Comparison of ENCODE assay signal across 8 mouse cellular contexts in the genomic region with DNA sequence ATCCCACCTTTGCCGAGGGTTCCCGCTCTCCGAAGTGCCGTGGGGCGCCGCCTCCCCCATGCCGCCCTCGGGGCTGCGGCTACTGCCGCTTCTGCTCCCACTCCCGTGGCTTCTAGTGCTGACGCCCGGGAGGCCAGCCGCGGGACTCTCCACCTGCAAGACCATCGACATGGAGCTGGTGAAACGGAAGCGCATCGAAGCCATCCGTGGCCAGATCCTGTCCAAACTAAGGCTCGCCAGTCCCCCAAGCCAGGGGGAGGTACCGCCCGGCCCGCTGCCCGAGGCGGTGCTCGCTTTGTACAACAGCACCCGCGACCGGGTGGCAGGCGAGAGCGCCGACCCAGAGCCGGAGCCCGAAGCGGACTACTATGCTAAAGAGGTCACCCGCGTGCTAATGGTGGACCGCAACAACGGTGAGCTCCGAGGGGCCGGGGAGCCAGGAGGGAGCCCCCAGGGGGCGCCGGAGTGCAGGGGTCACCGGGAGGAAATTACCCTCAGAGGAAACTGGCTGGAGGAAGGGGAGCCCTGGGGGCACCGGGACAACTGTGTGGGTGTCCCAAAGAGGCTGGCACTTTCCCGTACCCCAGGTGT. TPM values are rescaled to one million over a fixed set of nuclear protein-coding genes. Genes with fewer than 3 reads are reported as not detected.
A peak's percentile ranks its signal among the peaks of the same experiment; 100 is the strongest.
DNase-seq lines count a peak whose midpoint lies in the region; ATAC-seq and TF ChIP-seq lines count a peak whose summit lies in the region.
"Had no signal": no experiment of that assay in that cellular context is flagged by ENCODE, and none has a peak within 500 bp of the region (broad histone marks: within the 10 kb centered on the region; RNA-seq: fewer than 3 reads in every experiment).

No protein-coding gene starts in this region.

- under 1% methylated on average over 47 of the region's 47 CpGs for WGBS in heart, adult 2 months
- under 1% methylated on average over 47 of the region's 47 CpGs for WGBS in kidney, embryonic 15.5 days

- TF ChIP-seq RAD21 in MEL (IDR thresholded peaks at IDR 0.05; ENCODE audit: low read depth, low read length): no peak

- H3K27me3 ChIP-seq in MEL (ENCODE audit: control insufficient read depth in 1 of 2, insufficient read depth in 2 of 2, low read length in 2 of 2): no peaks in the 10 kb centered on the region
- no peaks in the 10 kb centered on the region for H3K27me3 ChIP-seq in heart, adult 2 months (ENCODE audit: control insufficient read depth, insufficient read depth, low read length)
- peaks cover 32% of the 10 kb centered on the region for H3K27me3 ChIP-seq in kidney, embryonic 15.5 days

- TF ChIP-seq CTCF in MEL (IDR thresholded peaks at IDR 0.05 in 2 of 3, conservative IDR thresholded peaks at IDR 0.05 in 1 of 3; ENCODE audit: control insufficient read depth in 1 of 3, insufficient read depth in 1 of 3, low read depth in 2 of 3, low read length in 3 of 3, poor library complexity in 1 of 3, severe bottlenecking in 1 of 3): peak in 1 of 3 experiments; percentile 66; a peak in 3 of 6 replicates
- TF ChIP-seq CTCF in bone marrow macrophage, adult 2 months (IDR thresholded peaks at IDR 0.05; ENCODE audit: low read depth, low read length): 0 out of 2 replicates have a peak, but pooled peaks have one; percentile 33
- TF ChIP-seq CTCF in heart, adult 2 months (IDR thresholded peaks at IDR 0.05): peak; percentile 72

- H3K79me2 ChIP-seq in MEL (ENCODE audit: control insufficient read depth, insufficient read depth, low read length, poor library complexity): peaks cover 76% of the 10 kb centered on the region
- no peaks in the 10 kb centered on the region for H3K79me2 ChIP-seq in heart, adult 2 months (replicated peaks; ENCODE audit: control insufficient read depth, insufficient read depth, low read length)

- H3K4me3 ChIP-seq in MEL (ENCODE audit: control insufficient read depth in 1 of 2, insufficient read depth in 1 of 2, low read depth in 2 of 2, low read length in 2 of 2): peak overlapping the region; percentile 80 to 97
- peak overlapping the region; percentile 86 for H3K4me3 ChIP-seq in bone marrow macrophage, adult 2 months (ENCODE audit: insufficient read depth, low read length)
- H3K4me3 ChIP-seq in heart, adult 2 months: peak overlapping the region; percentile 64
- H3K4me3 ChIP-seq in kidney, embryonic 15.5 days (replicated peaks): peak overlapping the region; percentile 69

- intact Hi-C loops in heart, adult 2 months (cut with DNase I): loop anchor here (2.0 to 5.0 kb wide), 3 partner anchors 33 to 119 kb away; partner anchors contain the start of gene Hnrnpul1

- peak overlapping the region; percentile 72 for H3K4me2 ChIP-seq in kidney, embryonic 15.5 days

- peak overlapping the region; percentile 99 for H3K9ac ChIP-seq in MEL (ENCODE audit: control insufficient read depth, low read depth, low read length, poor library complexity, severe bottlenecking)
- H3K9ac ChIP-seq in heart, adult 2 months (ENCODE audit: low read depth, low read length): peak overlapping the region; percentile 87
- H3K9ac ChIP-seq in kidney, embryonic 15.5 days: peak overlapping the region; percentile 72

- peaks cover 4 to 43% of the 10 kb centered on the region in 2 experiments for H3K36me3 ChIP-seq in MEL (ENCODE audit: control insufficient read depth in 1 of 2, insufficient read depth in 2 of 2, low read length in 2 of 2)
- H3K36me3 ChIP-seq in heart, adult 2 months (ENCODE audit: control insufficient read depth, insufficient read depth, low read length): no peaks in the 10 kb centered on the region
- H3K36me3 ChIP-seq in kidney, embryonic 15.5 days: no peaks in the 10 kb centered on the region

- H3K9me3 ChIP-seq in MEL (replicated peaks; ENCODE audit: insufficient read depth, low read length): no peaks in the 10 kb centered on the region
- no peaks in the 10 kb centered on the region for H3K9me3 ChIP-seq in kidney, embryonic 15.5 days (replicated peaks)

- peak overlapping the region; percentile 98 for H3K27ac ChIP-seq in MEL (ENCODE audit: control insufficient read depth, low read depth, low read length)
- peak overlapping the region; percentile 83 for H3K27ac ChIP-seq in bone marrow macrophage, adult 2 months (ENCODE audit: insufficient read depth, low read depth, low read length)
- peak overlapping the region; percentile 91 for H3K27ac ChIP-seq in heart, adult 2 months
- H3K27ac ChIP-seq in kidney, embryonic 15.5 days: peak overlapping the region; percentile 88

- H3K4me1 ChIP-seq in MEL (ENCODE audit: control insufficient read depth in 1 of 2, insufficient read depth in 2 of 2, low read length in 2 of 2): peaks cover 7 to 43% of the 10 kb centered on the region in 2 experiments
- peaks cover 31% of the 10 kb centered on the region for H3K4me1 ChIP-seq in bone marrow macrophage, adult 2 months (ENCODE audit: control insufficient read depth, insufficient read depth, low read length)
- no peaks in the 10 kb centered on the region; the same call in 1 of the 2 replicates for H3K4me1 ChIP-seq in heart, adult 2 months (ENCODE audit: control insufficient read depth, insufficient read depth, low read length)
- H3K4me1 ChIP-seq in kidney, embryonic 15.5 days: peaks cover 49% of the 10 kb centered on the region

- no peak for ATAC-seq in kidney, embryonic 15.5 days (replicated peaks; ENCODE audit: low FRiP score)

- TF ChIP-seq EP300 in MEL (IDR thresholded peaks at IDR 0.05; ENCODE audit: low read depth in 1 of 2, low read length in 2 of 2): no peak
- no peak for TF ChIP-seq EP300 in heart, adult 2 months (IDR thresholded peaks at IDR 0.05; ENCODE audit: insufficient read depth, low read depth, low read length)

- peak in 1 of 2 experiments; percentile 36; a peak in 1 of 4 replicates for TF ChIP-seq POLR2A in MEL (IDR thresholded peaks at IDR 0.05; ENCODE audit: control insufficient read depth in 1 of 2, insufficient read depth in 1 of 2, low read depth in 1 of 2, low read length in 2 of 2, poor library complexity in 1 of 2)
- no peak for TF ChIP-seq POLR2A in bone marrow macrophage, adult 2 months (IDR thresholded peaks at IDR 0.05; ENCODE audit: borderline replicate concordance, low read depth, low read length)
- TF ChIP-seq POLR2A in heart, adult 2 months (IDR thresholded peaks at IDR 0.05; ENCODE audit: insufficient read depth, low read depth, low read length): no peak

- DNase-seq in MEL (ENCODE audit: low read depth, low spot score): peak; percentile 56
- DNase-seq in heart, adult 2 months: peak; percentile 81 to 82
- peak; percentile 79 for DNase-seq in lung, postnatal 14 days
- peak; percentile 69 to 77 for DNase-seq in spleen, postnatal 14 days (ENCODE audit: low spot score in 2 of 2)
- DNase-seq in layer of hippocampus, adult 9-10 months (ENCODE audit: low spot score): no peak

TF ChIP-seq in MEL, 35 proteins besides CTCF, POLR2A, EP300 and RAD21:
- TF ChIP-seq UBTF (IDR thresholded peaks at IDR 0.05; ENCODE audit: borderline replicate concordance, insufficient read depth, low read depth, low read length) (0 out of 2 replicates have a peak, but pooled peaks have one; percentile 46), MYC (IDR thresholded peaks at IDR 0.05; ENCODE audit: low read depth, low read length) (no peak)
TF ChIP-seq in MEL: peak in this region for 1.

RNA-seq across cellular contexts. Expression of gene Tgfb1, which starts 1.1 kb away (rescaled TPM):
- 108 and 121 TPM in 2 replicates for total RNA-seq in MEL (2012; rRNA removed)
- polyA plus RNA-seq in MEL (2012; ENCODE audit: insufficient read depth in 1 of 2, insufficient read length in 2 of 2, low read depth in 1 of 2, low replicate concordance in 2 of 2, missing spikeins in 1 of 2): 100 to 1,000 TPM; 164 to 489 TPM
- 287 and 354 TPM in 2 replicates for polyA plus RNA-seq in bone marrow macrophage, adult 2 months (2012; ENCODE audit: insufficient read depth, insufficient read length, missing spikeins)
- 10 to 100 TPM; 21.5 to 22.5 TPM for total RNA-seq in heart, adult 2 months (2021)
- 16.3 and 24.7 TPM in 2 replicates for polyA plus RNA-seq in heart, adult 2 months (2012; rRNA removed)
- polyA plus RNA-seq in kidney, embryonic 15.5 days (2015; fragmentation: Nextera tagmentation; extraction: Ambion mirVana): 3.0 and 3.1 TPM in 2 replicates

RNA-seq across cellular contexts. Expression of gene B9d2, which starts 7.3 kb away (rescaled TPM):
- total RNA-seq in MEL (2012; rRNA removed): 70.4 TPM in 2 replicates
- polyA plus RNA-seq in MEL (2012; ENCODE audit: insufficient read depth in 1 of 2, insufficient read length in 2 of 2, low read depth in 1 of 2, low replicate concordance in 2 of 2, missing spikeins in 1 of 2): 100 to 1,000 TPM in 1 of 2 experiments, not detected in 1; 108 TPM
- polyA plus RNA-seq in bone marrow macrophage, adult 2 months (2012; ENCODE audit: insufficient read depth, insufficient read length, missing spikeins): 18.3 and 19.2 TPM in 2 replicates
- 10 to 100 TPM in 1 of 2 experiments, 1 to 10 TPM in 1; 7.9 to 10.2 TPM for total RNA-seq in heart, adult 2 months (2021)
- 31.5 and 32.2 TPM in 2 replicates for polyA plus RNA-seq in heart, adult 2 months (2012; rRNA removed)
- 28.4 and 32.3 TPM in 2 replicates for polyA plus RNA-seq in kidney, embryonic 15.5 days (2015; fragmentation: Nextera tagmentation; extraction: Ambion mirVana)

RNA-seq across cellular contexts. Expression of gene Tmem91, which starts 12.9 kb away (rescaled TPM):
- 0.59 and 0.89 TPM in 2 replicates for total RNA-seq in MEL (2012; rRNA removed)
- 1 to 10 TPM in 1 of 2 experiments, not detected in 1; 3.3 TPM for polyA plus RNA-seq in MEL (2012; ENCODE audit: insufficient read depth in 1 of 2, insufficient read length in 2 of 2, low read depth in 1 of 2, low replicate concordance in 2 of 2, missing spikeins in 1 of 2)
- polyA plus RNA-seq in bone marrow macrophage, adult 2 months (2012; ENCODE audit: insufficient read depth, insufficient read length, missing spikeins): 0.87 TPM in 1 of 2 replicates, not detected in the other
- total RNA-seq in heart, adult 2 months (2021): not detected
- polyA plus RNA-seq in heart, adult 2 months (2012; rRNA removed): 1.1 TPM in 1 of 2 replicates, not detected in the other
- 2.4 and 2.8 TPM in 2 replicates for polyA plus RNA-seq in kidney, embryonic 15.5 days (2015; fragmentation: Nextera tagmentation; extraction: Ambion mirVana)
- total RNA-seq: hematopoietic stem cell, adult 5-6 weeks had no signal

RNA-seq across cellular contexts. Expression of gene Exosc5, which starts 28.9 kb away (rescaled TPM):
- total RNA-seq in MEL (2012; rRNA removed): 106 and 109 TPM in 2 replicates
- polyA plus RNA-seq in MEL (2012; ENCODE audit: insufficient read depth in 1 of 2, insufficient read length in 2 of 2, low read depth in 1 of 2, low replicate concordance in 2 of 2, missing spikeins in 1 of 2): 100 to 1,000 TPM in 1 of 2 experiments, not detected in 1; 134 TPM
- polyA plus RNA-seq in bone marrow macrophage, adult 2 months (2012; ENCODE audit: insufficient read depth, insufficient read length, missing spikeins): 22.6 and 30.6 TPM in 2 replicates
- 10 to 100 TPM; 16.6 to 20.5 TPM for total RNA-seq in heart, adult 2 months (2021)
- polyA plus RNA-seq in heart, adult 2 months (2012; rRNA removed): 21.0 and 23.5 TPM in 2 replicates
- polyA plus RNA-seq in kidney, embryonic 15.5 days (2015; fragmentation: Nextera tagmentation; extraction: Ambion mirVana): 81.2 and 87.5 TPM in 2 replicates

RNA-seq across cellular contexts. Expression of gene Bckdha, which starts 29.1 kb away (rescaled TPM):
- total RNA-seq in MEL (2012; rRNA removed): 21.4 and 27.0 TPM in 2 replicates
- polyA plus RNA-seq in MEL (2012; ENCODE audit: insufficient read depth in 1 of 2, insufficient read length in 2 of 2, low read depth in 1 of 2, low replicate concordance in 2 of 2, missing spikeins in 1 of 2): 10 to 100 TPM in 1 of 2 experiments, not detected in 1; 33.1 TPM
- polyA plus RNA-seq in bone marrow macrophage, adult 2 months (2012; ENCODE audit: insufficient read depth, insufficient read length, missing spikeins): 56.1 and 59.3 TPM in 2 replicates
- 100 to 1,000 TPM; 225 to 312 TPM for total RNA-seq in heart, adult 2 months (2021)
- polyA plus RNA-seq in heart, adult 2 months (2012; rRNA removed): 490 and 545 TPM in 2 replicates
- 65.2 and 70.1 TPM in 2 replicates for polyA plus RNA-seq in kidney, embryonic 15.5 days (2015; fragmentation: Nextera tagmentation; extraction: Ambion mirVana)
